Mouse (Mus musculus): ENCODE data around the gene Gprc5d. TPM values are rescaled to one million over a fixed set of nuclear protein-coding genes. Genes with fewer than 3 reads are reported as not detected.

The Gprc5d gene
- polyA plus RNA-seq, 1 experiment from 2014 or later, result not detected

DNA sequence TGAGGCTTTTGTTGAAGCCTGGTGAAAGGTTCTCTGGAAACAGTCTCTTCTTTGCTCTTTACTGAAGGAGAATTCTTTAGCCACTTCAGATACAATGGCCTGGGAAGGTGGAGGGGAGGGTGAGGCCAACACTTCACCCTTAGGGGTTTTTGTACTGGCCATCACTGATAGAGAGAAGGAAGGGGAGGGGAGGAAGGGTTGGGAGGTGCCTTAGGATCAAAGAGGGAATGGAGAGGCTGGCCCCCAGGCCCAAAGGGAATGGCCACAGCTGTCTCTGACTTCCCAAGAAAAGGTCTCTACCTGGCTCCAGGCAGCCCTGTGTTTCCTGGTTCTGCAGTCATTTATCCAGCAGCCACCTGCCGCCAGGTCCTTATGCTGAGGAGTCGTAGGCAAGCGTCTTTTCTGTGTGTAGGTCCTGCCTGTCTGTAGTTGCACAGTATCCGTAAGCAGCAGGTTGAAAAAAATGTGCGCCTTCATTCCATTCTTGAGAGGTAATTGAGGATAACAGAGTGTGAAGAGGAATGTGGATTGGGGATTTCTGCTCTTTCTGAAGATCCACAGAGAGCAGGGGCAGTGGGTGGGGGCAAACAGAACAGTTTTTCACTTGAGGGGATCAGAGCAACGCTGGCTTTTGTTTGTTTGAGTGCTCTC is 51.2 kb downstream of the Gprc5d start:
- WGBS, result 21% methylated on average over 6 of the region's 6 CpGs

DNA sequence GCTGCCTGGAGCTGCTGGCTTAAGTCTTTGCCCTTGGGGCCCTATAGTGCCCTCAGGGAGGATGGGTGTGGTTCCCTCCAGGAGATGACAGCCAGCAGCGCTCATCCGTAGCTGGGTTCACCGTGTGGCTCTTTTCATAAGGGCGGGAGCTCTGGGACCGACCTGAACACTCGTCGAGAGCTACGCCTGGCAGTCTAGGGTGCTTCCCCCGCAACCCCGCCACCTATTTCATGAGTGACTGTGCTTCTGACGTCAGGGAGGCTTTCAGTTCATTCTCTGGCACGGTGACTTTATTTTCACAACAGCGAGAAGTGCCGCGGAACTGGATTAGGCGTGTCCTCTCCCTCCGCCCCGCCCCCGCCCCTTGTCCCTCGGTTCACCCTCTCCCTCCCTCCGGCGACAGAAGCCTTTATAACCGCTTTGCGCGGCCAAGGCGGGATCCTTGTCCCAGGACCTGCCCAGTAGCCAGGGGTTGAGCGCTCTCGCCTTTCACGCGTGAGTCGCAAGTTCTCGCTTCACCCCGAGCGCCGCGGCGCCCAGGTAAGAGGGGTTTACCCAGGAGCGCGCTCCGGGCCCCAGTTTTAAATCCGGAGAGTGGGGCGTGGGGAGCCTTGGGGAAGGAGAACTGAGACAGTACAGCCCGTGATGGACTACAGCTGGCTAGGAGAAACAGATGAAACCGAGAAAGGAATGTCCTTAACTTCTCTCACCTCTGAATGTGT is 52.7 kb downstream of the Gprc5d start, which contains the start of gene Gprc5a:
Gene Gprc5a, plus strand, starts transcription at position 416 of the 722 bp plus-strand sequence.
- no peaks in the 10 kb centered on the region for H3K9me3 ChIP-seq (ENCODE audit: control insufficient read depth, low read length)
- H3K36me3 ChIP-seq (ENCODE audit: control insufficient read depth, insufficient read depth), result no peaks in the 10 kb centered on the region
- peak within 1 kb of the TSS; percentile 86 for H3K4me2 ChIP-seq (ENCODE audit: low read length)
- 1% methylated on average over 44 of the region's 44 CpGs for WGBS
- peaks cover 3% of the 10 kb centered on the region; the same call in 1 of the 2 replicates for H3K27me3 ChIP-seq (replicated peaks; ENCODE audit: control insufficient read depth, insufficient read depth, low read length)
- peak; percentile 69 for ATAC-seq
- H3K4me3 ChIP-seq (replicated peaks; ENCODE audit: low read length), result peak within 1 kb of the TSS; percentile 50
- no peak within 1 kb of the TSS for H3K27ac ChIP-seq (ENCODE audit: low read length)
- peaks cover 10% of the 10 kb centered on the region for H3K4me1 ChIP-seq (replicated peaks; ENCODE audit: control insufficient read depth, insufficient read depth, low read length)
- H3K9ac ChIP-seq (replicated peaks; ENCODE audit: low read depth, low read length), result peak within 1 kb of the TSS; percentile 61

More for the DNA sequence above, 51.2 kb downstream of the Gprc5d start:
- H3K9me3 ChIP-seq (ENCODE audit: control insufficient read depth, low read length), result no peaks in the 10 kb centered on the region
- no peak overlapping the region for H3K4me3 ChIP-seq (replicated peaks; ENCODE audit: low read length)
- peaks cover 3% of the 10 kb centered on the region; the same call in 1 of the 2 replicates for H3K27me3 ChIP-seq (replicated peaks; ENCODE audit: control insufficient read depth, insufficient read depth, low read length)
- no peak overlapping the region for H3K9ac ChIP-seq (replicated peaks; ENCODE audit: low read depth, low read length)
- H3K36me3 ChIP-seq (ENCODE audit: control insufficient read depth, insufficient read depth), result no peaks in the 10 kb centered on the region
- H3K4me1 ChIP-seq (replicated peaks; ENCODE audit: control insufficient read depth, insufficient read depth, low read length), result peaks cover 10% of the 10 kb centered on the region
- ATAC-seq, result no peak
- no peak overlapping the region for H3K4me2 ChIP-seq (ENCODE audit: low read length)
- no peak overlapping the region for H3K27ac ChIP-seq (ENCODE audit: low read length)

DNA sequence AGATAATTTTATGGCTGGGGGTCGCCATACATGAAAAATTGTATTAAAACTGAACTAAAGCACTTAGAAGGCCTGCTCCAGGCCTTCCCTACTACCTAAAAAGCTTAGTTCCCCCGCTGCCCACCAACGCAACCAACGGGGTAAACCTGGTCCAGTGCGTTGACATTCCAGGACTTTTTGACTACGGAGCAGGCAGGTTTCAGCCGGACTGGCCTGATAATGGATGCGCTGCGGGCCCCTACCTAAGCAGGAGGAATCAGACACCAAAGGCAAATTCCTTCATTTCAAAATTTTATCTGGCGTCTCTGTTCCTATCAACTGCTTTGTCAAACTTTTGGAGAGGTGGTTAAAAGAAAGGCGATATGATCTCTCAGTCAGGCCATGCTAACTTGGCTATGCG is 53.5 kb downstream of the Gprc5d start:
- no peak overlapping the region for H3K4me2 ChIP-seq (ENCODE audit: low read length)
- no peak overlapping the region for H3K27ac ChIP-seq (ENCODE audit: low read length)
- 64% methylated on average over 12 of the region's 12 CpGs for whole genome bisulfite sequencing
- H3K4me3 ChIP-seq (replicated peaks; ENCODE audit: low read length), result no peak overlapping the region
- H3K4me1 ChIP-seq (replicated peaks; ENCODE audit: control insufficient read depth, insufficient read depth, low read length), result peaks cover 10% of the 10 kb centered on the region
- no peak for ATAC-seq
- peaks cover 3% of the 10 kb centered on the region; the same call in 1 of the 2 replicates for H3K27me3 ChIP-seq (replicated peaks; ENCODE audit: control insufficient read depth, insufficient read depth, low read length)
- no peak overlapping the region for H3K9ac ChIP-seq (replicated peaks; ENCODE audit: low read depth, low read length)
- no peaks in the 10 kb centered on the region for H3K9me3 ChIP-seq (ENCODE audit: control insufficient read depth, low read length)
- no peaks in the 10 kb centered on the region for H3K36me3 ChIP-seq (ENCODE audit: control insufficient read depth, insufficient read depth)

DNA sequence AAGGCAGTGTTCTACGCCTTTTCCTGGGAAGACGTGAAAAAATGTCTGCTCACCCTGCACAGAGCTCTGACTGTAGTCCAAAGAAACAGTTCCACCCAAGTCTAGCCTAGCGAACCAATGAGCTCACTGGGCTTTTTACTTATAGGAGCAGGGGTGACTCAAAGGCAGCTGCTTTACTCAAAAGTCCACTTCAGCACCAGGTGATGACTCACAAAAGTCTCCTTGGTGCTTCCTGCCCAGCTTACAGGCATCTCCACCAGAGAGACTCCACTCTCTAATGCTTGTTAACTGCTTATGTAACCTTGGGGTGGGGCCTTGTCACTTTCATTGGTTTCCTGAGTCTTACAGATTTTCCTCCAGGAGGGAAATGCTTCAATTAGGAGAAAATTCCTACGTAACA is 57.4 kb downstream of the Gprc5d start:
- H3K4me1 ChIP-seq (replicated peaks; ENCODE audit: control insufficient read depth, insufficient read depth, low read length), result peaks cover 8% of the 10 kb centered on the region
- 95% methylated on average over 4 of the region's 4 CpGs for WGBS
- no peak overlapping the region for H3K9ac ChIP-seq (replicated peaks; ENCODE audit: low read depth, low read length)
- no peaks in the 10 kb centered on the region for H3K36me3 ChIP-seq (ENCODE audit: control insufficient read depth, insufficient read depth)
- ATAC-seq, result no peak
- peaks cover under 1% of the 10 kb centered on the region; the same call in 1 of the 2 replicates for H3K27me3 ChIP-seq (replicated peaks; ENCODE audit: control insufficient read depth, insufficient read depth, low read length)
- no peak overlapping the region for H3K4me3 ChIP-seq (replicated peaks; ENCODE audit: low read length)
- no peak overlapping the region for H3K27ac ChIP-seq (ENCODE audit: low read length)
- no peak overlapping the region for H3K4me2 ChIP-seq (ENCODE audit: low read length)
- no peaks in the 10 kb centered on the region for H3K9me3 ChIP-seq (ENCODE audit: control insufficient read depth, low read length)

Other genes starting within 250 kb of the Gprc5d start
- 44.4 and 48.9 TPM in 2 replicates for gene Gpr19, start 219.7 kb downstream of the Gprc5d start, polyA plus RNA-seq (2015; fragmentation: Nextera tagmentation; extraction: Ambion mirVana)
- 39.4 and 50.8 TPM in 2 replicates for gene Cdkn1b, start 197.9 kb downstream of the Gprc5d start, polyA plus RNA-seq (2015; fragmentation: Nextera tagmentation; extraction: Ambion mirVana)
- 4.2 and 4.8 TPM in 2 replicates for gene Apold1, start 136.6 kb downstream of the Gprc5d start, polyA plus RNA-seq (2015; fragmentation: Nextera tagmentation; extraction: Ambion mirVana)
- gene Ddx47, start 106.7 kb downstream of the Gprc5d start, polyA plus RNA-seq (2015; fragmentation: Nextera tagmentation; extraction: Ambion mirVana), result 90.4 and 96.9 TPM in 2 replicates
- gene Gprc5a, start 52.6 kb downstream of the Gprc5d start, polyA plus RNA-seq (2015; fragmentation: Nextera tagmentation; extraction: Ambion mirVana), result 0.37 and 0.81 TPM in 2 replicates
- gene Fam234b, start 79.7 kb upstream of the Gprc5d start, polyA plus RNA-seq (2015; fragmentation: Nextera tagmentation; extraction: Ambion mirVana), result 93.7 and 103 TPM in 2 replicates
- 2.7 and 4.8 TPM in 2 replicates for gene Hebp1, start 79.7 kb upstream of the Gprc5d start, polyA plus RNA-seq (2015; fragmentation: Nextera tagmentation; extraction: Ambion mirVana)
- 0.32 TPM in 1 of 2 replicates, not detected in the other for gene Gsg1, start 136.1 kb upstream of the Gprc5d start, polyA plus RNA-seq (2015; fragmentation: Nextera tagmentation; extraction: Ambion mirVana)
- gene Pbp2, start 192.1 kb upstream of the Gprc5d start, polyA plus RNA-seq (2015; fragmentation: Nextera tagmentation; extraction: Ambion mirVana), result not detected in 2 replicates
- gene Emp1, start 244.3 kb upstream of the Gprc5d start, polyA plus RNA-seq (2015; fragmentation: Nextera tagmentation; extraction: Ambion mirVana), result 4.7 and 9.2 TPM in 2 replicates

Data from forebrain, embryonic 16.5 days (tissue).